Mouse (Mus musculus) lung, postnatal 0 days (tissue): ENCODE results near the gene Gm10663.

Experiments used
- CTCF ChIP-seq: IDR thresholded peaks from 2 replicates; pipeline ENCODE4 v1.5.1; 2016; ENCODE audit warnings: antibody characterized with exemption, mild to moderate bottlenecking
- EP300 ChIP-seq: IDR thresholded peaks from 2 replicates; pipeline ENCODE4 v1.6.1; 2016; ENCODE audit warnings: antibody characterized with exemption, mild to moderate bottlenecking, control low read depth

GRCm38 (mm10) chr8:65074733-65075132 is at the start of gene Gm10663:
- TF ChIP-seq EP300 (no peak), CTCF (no peak)
